Mouse (Mus musculus) embryo, embryonic 9.5 days (tissue): ENCODE results near the gene Sbk1.
A peak's percentile ranks its signal among the peaks of the same experiment; 100 is the strongest.
"Not testable (repeated sequence)": the region's sequence is repeated elsewhere in the genome, so short reads cannot be mapped to it uniquely, and the experiment has no call there.

Source experiments
- DNase-seq: peaks from one replicate; pipeline ENCODE4 v3.0.0-alpha.2; 2017; ENCODE audit errors: extremely low spot score

The Sbk1 gene

GRCm38 (mm10) chr7:126287493-126288103, 15.2 kb downstream of the Sbk1 start:
- DNase-seq, result no peak

GRCm38 (mm10) chr7:126288104-126288497, 15.7 kb downstream of the Sbk1 start:
- no peak for DNase-seq

DNA sequence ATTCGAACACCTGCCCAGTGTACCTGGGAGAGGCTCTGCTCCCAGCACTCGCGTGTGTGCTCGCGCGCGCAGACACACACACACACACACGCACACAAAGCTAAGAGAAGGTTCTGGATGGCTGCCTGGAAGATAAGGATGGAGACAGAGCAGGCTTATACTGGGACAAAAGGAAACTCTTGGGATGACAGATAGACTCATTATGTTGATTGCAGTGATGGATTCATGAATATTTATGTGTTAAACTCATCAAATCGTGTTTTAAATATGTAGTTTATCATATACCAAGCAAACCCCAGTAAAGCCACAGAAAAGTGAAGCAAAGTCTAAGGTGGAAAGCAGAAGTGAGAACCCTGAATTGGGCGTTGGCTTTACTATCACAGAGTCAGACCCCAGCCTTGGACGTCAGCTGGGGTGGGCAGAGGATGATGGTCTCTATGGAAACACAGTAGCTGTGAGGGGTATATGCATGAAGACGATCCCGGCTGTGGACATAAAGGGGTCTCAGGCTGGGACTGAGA, 16.2 kb downstream of the Sbk1 start:
- DNase-seq, result no peak

DNA sequence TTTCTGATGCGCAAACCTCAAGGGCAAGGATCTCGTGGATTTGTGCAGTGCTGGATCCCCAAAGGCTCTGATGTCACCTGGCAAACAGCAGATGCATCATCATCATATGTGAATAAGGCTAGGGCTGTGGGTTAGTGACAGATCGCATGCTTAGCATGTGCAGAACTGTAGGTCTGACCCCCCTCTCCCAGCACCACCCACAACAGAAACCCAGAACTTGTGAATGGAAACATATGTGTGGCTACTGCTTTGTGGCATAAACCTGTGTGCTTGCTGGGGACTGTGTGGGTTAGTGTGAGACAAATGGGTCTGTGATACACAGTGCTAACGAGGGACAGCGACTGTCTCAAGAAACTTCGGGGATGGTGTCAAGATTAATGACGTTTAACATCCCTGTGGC, 17.0 kb downstream of the Sbk1 start:
- no peak for DNase-seq

DNA sequence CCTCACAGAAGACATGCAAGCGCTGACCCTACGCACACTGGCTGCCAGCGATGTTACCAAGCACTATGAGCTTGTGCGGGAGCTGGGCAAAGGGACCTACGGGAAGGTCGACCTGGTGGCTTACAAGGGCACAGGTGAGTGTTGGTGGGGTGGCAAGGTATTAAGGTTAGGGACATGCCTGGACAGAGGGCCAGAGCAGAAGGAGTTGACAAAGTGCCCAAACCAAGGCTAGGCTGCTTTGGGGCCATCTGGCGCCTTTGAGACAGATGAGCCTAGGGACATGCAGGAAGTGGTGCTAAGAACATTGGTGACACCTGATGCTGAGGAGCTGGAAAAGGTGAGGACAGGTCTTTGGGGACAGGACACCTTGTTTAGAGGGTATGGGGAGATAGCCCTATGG, 17.5 kb downstream of the Sbk1 start:
- no peak for DNase-seq

DNA sequence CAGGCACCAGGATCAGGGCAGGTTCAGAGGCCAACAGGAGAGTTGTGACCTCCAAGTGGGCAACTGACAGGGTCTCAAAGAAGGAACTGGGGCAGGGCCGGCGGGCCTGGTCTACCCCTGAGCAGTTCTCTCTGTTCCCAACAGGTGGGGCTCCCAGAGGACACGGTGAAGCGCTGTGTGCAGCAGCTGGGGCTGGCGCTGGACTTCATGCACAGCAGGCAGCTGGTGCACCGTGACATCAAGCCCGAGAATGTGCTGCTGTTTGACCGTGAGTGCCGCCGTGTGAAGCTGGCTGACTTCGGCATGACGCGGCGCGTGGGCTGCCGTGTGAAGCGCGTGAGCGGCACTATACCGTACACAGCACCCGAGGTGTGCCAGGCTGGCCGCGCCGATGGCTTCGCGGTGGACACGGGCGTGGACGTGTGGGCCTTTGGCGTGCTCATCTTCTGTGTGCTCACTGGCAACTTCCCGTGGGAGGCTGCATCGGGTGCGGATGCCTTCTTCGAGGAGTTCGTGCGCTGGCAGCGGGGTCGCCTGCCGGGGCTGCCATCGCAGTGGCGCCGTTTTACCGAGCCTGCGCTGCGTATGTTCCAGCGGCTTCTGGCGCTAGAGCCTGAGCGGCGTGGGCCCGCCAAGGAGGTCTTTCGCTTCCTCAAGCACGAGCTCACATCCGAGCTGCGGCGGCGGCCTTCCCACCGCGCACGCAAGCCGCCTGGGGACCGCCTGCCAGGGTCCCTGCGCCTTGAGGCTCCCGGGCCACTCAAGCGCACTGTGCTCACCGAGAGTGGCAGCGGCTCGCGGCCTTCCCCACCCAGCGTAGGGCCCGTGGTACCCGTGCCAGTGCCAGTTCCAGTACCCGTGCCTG, 19.5 kb downstream of the Sbk1 start:
- no peak for DNase-seq

DNA sequence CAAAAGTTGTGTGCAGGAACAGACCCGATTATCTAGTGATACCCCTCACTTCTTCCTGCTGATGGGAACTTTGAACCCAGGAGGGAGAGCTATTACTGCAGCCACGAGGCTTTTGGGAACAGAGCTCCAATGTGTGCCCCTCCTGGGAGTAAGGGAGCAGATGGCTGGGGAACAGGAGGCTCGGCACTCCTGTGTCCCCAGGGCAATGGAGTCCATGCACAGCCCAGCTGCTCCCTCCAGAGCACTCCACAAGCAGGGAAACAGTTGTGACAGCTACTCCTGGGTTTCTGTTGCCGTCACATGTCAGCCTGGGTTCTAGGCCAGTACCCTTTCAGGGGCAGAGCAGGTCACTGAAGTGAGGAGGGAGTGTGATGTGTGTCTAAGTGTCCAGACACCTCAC, 20.7 kb downstream of the Sbk1 start:
- DNase-seq, result no peak

DNA sequence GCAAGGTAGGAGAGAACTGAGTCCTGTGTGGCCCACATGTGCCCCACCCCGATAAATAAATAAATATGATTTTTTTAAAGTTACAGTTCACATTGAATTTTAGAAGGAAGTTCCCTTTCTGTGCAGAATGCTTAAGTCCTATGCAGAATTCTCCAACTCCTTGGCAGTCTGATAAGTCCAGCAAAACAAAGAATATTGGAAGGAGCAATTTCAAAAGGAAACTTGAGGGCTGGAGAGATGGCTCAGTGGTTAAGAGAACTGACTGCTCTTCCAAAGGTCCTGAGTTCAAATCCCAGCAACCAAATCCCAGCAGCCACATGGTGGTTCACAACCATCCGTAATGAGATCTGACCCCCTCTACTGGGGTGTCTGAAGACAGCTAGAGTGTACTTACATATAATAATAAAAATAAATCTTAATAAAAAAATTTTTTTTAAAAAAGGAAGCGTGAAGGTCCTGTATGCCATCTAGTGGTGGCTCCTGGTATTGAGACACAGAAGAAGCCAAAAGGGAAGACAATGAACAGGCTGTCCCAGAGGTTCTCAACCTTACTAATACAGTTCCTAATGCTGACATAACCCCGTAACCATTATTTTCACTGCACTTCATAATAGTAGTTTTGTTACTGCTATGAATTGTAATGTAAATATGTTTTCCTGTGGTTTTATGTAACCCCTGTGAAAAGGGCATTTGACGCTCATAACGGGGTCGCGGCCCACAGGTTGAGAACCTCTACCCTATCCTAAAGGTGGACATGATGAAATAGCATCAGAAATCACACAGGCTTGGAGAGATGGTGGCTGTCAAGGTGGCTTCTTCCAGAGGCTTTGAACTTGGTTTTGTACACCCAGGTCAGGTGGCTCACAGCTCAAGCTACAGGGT, 25.4 kb downstream of the Sbk1 start:
- DNase-seq, result peak; percentile 22

DNA sequence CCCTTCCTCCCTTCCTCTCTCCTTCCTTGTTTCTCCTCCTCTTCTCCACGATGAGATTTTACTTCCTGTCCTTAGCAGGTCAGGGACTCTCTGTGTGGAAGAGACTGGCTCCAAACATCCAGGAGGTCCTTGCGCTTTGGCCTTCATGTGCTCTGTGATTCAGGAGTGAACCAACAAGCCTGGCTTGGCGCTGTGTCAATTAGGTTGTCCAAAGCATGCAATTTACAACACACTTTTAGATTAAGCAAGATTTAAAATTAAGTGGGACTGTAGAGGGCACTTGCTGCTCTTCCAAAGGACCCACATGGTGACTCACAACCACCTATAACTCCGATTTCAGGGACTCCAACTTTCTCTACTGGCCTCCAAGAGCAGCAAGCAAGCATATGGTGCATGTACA, 26.4 kb downstream of the Sbk1 start:
- no peak for DNase-seq

DNA sequence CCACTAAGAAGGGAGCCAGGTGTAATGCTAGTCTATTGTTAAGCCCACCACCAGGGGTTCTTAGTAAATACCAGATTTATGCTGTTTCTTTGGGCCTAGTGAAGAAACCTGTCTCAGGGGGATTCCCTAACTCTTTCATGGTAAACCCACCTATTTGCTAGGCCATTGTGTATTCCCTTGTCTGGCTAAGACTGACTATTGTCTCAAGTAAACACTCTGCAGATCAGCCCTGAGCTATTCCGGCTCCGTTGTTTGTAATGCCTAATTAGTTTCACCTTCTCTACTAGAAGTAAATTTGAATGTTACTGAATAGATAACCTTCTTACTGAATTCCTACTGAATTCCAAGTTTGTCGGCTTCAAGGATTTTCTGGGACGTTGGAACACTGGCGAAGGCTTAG, 29.4 kb downstream of the Sbk1 start:
- DNase-seq, result not testable (repeated sequence)

DNA sequence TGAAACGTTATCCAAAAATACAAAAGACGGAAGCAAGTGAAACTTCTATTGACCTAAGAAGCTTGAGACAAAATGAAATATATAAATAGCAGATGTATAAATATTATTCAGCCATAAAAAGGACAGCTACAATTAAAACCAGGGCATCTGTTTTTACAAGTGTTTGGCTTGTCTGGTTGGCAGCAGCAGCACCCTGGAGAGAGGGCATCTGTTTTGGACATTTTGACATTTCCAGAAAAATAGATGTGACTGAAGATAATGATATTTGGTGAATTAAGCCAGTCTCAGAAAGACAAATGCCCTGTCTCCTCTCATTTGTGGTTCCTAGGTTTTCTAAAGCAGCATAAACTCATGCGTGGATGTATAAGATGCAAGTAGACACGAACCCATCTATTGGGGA, 39.4 kb downstream of the Sbk1 start:
- DNase-seq, result no peak

GRCm38 (mm10) chr7:126313309-126313708, 40.9 kb downstream of the Sbk1 start:
- DNase-seq, result no peak

DNA sequence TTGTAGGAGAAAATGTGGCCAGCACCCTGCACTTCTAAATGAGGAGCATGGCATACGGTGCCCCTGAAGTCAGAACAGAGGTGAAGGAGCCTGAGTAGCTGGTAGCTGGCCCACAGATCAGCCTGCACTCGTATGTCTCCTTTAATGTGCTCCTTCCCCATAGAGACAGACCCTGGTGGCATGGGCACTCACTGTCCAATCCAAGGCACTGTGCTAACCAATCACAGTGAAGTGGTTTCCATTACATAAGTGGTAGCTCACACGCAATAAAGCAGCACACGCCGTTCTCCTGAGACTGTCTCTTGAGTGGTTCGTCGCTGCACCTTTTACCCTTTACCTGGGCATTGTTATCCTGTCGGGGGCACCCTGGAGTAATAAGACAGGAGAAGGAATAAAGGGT, 41.9 kb downstream of the Sbk1 start:
- no peak for DNase-seq

DNA sequence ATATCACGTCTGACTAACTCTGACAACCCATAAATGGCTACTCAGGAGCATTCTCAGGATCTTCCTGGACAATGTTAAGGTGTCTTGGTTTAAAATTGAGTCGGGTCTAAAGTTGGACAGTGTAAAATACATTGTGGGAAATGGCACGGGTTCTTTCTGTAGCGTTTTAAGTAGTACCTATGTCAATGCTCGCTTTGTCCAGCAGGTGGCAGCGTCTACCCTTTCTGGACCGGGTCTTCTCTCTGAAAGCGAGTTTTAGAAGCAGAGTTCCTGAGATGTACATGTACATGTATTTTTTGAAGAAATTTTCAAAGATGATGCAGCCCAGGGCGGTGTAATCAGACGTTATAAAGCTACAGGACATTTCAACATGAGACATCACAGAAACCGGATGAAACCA, 51.3 kb downstream of the Sbk1 start:
- peak; percentile 79 for DNase-seq

DNA sequence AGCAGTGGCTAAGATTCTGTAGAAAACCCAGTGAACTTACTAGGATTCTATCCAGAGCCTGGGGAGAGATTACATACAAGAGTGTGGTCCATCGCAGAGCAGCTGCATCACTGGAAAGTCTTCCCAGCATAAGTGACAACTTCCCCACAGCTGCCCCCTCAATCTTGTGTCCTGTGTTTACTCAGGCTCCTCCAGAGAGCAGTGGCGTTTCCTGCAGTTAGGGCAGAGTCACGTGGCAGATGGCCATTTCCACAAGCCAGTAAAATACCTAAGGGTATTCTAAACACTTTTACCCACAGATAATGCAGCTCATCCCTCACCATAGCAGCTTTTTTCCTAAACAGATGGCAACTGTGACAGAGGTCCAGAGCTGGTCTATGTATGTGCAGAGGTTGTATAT, 52.4 kb downstream of the Sbk1 start:
- DNase-seq, result no peak

- DNase-seq, result not testable (repeated sequence)
Measured at GRCm38 (mm10) chr7:126325576-126326273, 53.3 kb downstream of the Sbk1 start.

GRCm38 (mm10) chr7:126328848-126329247, 56.4 kb downstream of the Sbk1 start:
- not testable (repeated sequence) for DNase-seq

DNA sequence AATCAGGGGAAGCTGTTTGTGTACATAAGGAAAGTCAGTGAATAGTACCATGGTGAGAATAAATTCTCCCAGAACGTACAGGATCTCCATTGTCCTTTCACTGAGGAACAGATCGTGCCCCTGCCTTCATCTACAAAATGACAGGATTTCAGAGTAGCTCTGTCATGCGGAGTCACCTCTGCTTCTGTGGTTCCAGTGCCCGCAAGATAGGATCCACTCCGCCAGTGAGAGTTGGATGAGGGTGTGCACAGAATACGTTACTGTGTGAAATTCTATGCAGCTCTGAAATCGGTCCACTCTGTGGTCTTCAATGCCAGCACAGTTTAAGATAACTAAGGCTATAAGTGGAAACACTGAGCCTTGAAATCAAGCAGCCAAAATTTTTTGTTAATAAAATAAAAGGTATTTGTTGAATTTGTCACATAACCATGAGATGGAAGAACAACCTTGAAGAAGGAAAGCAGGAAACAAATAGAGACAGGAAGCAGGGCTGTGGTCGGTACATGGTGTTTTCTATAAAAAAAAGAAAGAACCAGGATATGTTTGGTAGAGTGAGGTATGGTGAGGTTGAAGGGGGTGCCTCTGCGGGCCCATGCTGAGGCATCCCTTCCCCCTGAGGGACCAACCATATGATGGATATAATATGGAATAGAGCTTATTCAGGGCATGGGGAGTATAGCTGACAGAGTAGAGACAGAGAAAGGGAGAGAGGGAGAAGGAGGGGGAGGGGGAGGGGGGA, 57.7 kb downstream of the Sbk1 start:
- DNase-seq, result no peak

GRCm38 (mm10) chr7:126330693-126331092, 58.3 kb downstream of the Sbk1 start:
- DNase-seq, result no peak

DNA sequence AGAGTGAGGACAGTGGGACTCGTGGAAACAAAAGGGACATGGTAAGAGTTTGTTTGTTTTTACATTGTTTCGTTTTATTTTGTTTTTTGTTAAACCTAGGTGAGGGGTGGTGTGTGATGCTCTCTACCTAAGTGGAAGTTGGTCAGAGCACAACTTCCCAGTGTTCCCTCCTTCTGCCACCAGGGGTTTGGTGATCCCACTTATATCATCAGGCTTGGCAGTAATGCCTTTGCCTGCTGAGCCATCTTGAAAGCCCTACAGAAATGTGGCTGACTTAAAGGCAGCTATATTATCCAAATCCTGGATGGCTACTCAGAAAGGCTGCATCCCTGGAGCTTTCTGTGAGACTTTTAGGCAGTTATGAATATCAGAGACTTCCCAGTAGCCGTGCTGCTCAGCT, 60.3 kb downstream of the Sbk1 start:
- DNase-seq, result no peak

DNA sequence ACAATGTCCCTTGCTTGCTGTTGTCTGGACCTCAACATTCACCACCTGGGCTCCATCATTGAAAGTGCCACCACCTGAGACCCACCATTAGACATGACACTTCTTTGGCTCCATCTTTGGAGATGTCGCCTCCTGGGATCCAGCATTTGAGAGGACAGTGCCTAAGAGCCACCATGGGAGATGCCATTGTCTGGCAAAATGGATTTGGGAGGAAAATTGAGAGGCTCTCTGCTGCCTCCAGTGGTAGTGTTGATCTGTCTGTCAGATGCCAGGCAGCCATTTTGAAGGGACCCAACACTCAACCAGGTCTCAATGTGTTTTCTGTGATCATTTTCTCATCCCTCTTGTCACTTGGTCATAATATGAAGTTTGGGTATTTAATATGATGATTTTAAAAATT, 63.1 kb downstream of the Sbk1 start:
- no peak for DNase-seq
